Mouse (Mus musculus) liver, postnatal 0 days (tissue): ENCODE measurements around the gene Tgfbrap1.

Source experiments
- CTCF ChIP-seq: sonication (generic); IDR thresholded peaks from 2 replicates; pipeline ENCODE4 v1.5.1; 2016; ENCODE audit warnings: antibody characterized with exemption, low read depth
- EP300 ChIP-seq: IDR thresholded peaks from 2 replicates; pipeline ENCODE4 v1.6.1; 2016; ENCODE audit warnings: antibody characterized with exemption, low read depth, mild to moderate bottlenecking

DNA sequence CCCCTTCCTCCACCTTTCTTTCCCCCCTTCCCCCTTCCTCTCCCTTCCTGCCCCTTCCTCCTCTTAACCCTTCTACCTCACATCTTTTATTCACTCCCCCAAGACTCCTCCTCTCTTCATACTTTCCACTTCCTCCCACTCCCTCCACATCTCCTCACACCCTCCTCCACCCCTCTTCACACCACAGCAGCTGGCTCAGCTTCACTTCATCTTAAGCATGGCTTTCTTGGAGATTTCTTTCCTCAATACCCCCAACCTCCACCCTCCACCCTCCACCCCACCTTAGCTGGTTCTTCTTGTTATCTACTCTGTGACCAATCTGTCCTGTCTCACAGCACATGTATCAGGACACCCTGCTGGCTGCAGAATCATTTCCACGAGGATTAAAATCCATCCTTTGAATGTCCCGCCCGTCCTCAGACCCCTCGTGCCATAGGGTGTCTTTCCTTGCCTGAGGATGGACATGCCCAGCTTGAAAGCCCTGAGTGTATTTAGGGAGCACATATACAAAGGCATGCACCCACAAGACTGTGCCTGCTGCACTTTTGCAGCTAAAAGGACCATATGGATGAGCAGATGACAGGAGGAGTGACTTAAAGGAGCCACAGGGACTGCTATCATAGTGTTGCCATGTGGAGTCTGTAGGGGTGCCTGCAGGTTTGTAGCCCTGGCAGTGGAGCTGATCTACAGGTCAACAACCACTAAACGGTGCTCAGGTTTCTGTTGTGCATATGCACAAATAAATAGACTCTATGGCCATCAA, 32.0 kb upstream of the Tgfbrap1 start:
- no peak for TF ChIP-seq CTCF
- no peak for TF ChIP-seq EP300
